ENCODE assay signal across 9 mouse cellular contexts in the genomic region with DNA sequence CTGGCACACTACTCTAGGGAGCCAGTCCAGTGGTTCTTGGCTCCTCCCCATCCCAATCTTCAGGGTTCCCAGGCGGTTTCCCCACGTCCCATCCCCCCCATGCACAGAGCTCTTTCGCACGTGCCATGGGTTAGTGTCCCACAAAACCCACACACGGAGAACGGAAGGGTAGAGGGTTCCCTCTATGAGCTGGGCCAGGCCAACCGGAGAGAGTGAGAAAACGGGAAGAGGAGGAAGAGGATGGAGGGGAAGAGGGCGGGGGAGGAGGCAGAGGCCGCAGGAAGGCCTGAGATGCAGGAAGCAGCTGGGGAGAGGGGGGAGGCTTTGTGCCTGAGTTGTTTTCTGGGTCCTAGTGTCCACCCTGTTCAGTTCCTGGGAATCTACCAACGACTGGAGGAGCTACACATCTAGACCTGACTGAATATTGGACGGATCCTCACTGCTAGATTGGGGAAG. TPM values are rescaled to one million over a fixed set of nuclear protein-coding genes. Genes with fewer than 3 reads are reported as not detected.
A peak's percentile ranks its signal among the peaks of the same experiment; 100 is the strongest.
DNase-seq lines count a peak whose midpoint lies in the region; ATAC-seq and TF ChIP-seq lines count a peak whose summit lies in the region.
"Had no signal": no experiment of that assay in that cellular context is flagged by ENCODE, and none has a peak within 500 bp of the region (broad histone marks: within the 10 kb centered on the region; RNA-seq: fewer than 3 reads in every experiment).

No protein-coding gene starts in this region.

- no peak for TF ChIP-seq CTCF in E14TG2a.4 (conservative IDR thresholded peaks at IDR 0.05; ENCODE audit: low read length)
- TF ChIP-seq CTCF in kidney, postnatal 0 days (IDR thresholded peaks at IDR 0.05; ENCODE audit: low read depth) = peak; percentile 18; the same call in 1 of the 2 replicates

- H3K9me3 ChIP-seq in E14TG2a.4 (ENCODE audit: low read length) = no peaks in the 10 kb centered on the region
- H3K9me3 ChIP-seq in heart, embryonic 14.5 days (ENCODE audit: control insufficient read depth, low read length) = no peaks in the 10 kb centered on the region
- no peaks in the 10 kb centered on the region for H3K9me3 ChIP-seq in kidney, postnatal 0 days (replicated peaks; ENCODE audit: low read length)
- H3K9me3 ChIP-seq in liver, embryonic 13.5 days (replicated peaks) = no peaks in the 10 kb centered on the region
- H3K9me3 ChIP-seq in stomach, embryonic 16.5 days (replicated peaks; ENCODE audit: control insufficient read depth, low read length) = no peaks in the 10 kb centered on the region

- peak overlapping the region; percentile 94 for H3K9ac ChIP-seq in heart, embryonic 14.5 days (ENCODE audit: low read length)
- H3K9ac ChIP-seq in kidney, postnatal 0 days (ENCODE audit: low read depth, low read length) = peak overlapping the region; percentile 90
- peak overlapping the region; percentile 98 for H3K9ac ChIP-seq in liver, embryonic 13.5 days
- peak overlapping the region; percentile 95 for H3K9ac ChIP-seq in stomach, embryonic 16.5 days (ENCODE audit: low read length)

- DNase-seq in kidney, postnatal 0 days (ENCODE audit: low spot score) = peak; percentile 97
- peak; percentile 78 for DNase-seq in liver, embryonic 13.5 days
- DNase-seq in natural killer cell, adult 2 months (ENCODE audit: low spot score in 2 of 2) = peak; percentile 46 to 61

- H3K27ac ChIP-seq in brown adipose tissue, adult 24 weeks (replicated peaks; ENCODE audit: low read depth, low read length) = peak overlapping the region; percentile 95
- H3K27ac ChIP-seq in heart, embryonic 14.5 days (replicated peaks in 1 of 2; ENCODE audit: control insufficient read depth in 1 of 2, insufficient read depth in 1 of 2, low read depth in 2 of 2, low read length in 2 of 2) = peak overlapping the region; percentile 93 to 95
- H3K27ac ChIP-seq in kidney, postnatal 0 days = peak overlapping the region; percentile 94
- H3K27ac ChIP-seq in liver, embryonic 13.5 days = peak overlapping the region; percentile 91
- peak overlapping the region; percentile 97 for H3K27ac ChIP-seq in stomach, embryonic 16.5 days (ENCODE audit: low read length)

- WGBS in heart, embryonic 14.5 days = under 1% methylated on average over 12 of the region's 12 CpGs
- 2% methylated on average over 12 of the region's 12 CpGs for WGBS in kidney, postnatal 0 days
- 0% methylated on average over 12 of the region's 12 CpGs for WGBS in liver, embryonic 13.5 days (ENCODE audit: insufficient replicate concordance)
- WGBS in stomach, embryonic 16.5 days = under 1% methylated on average over 12 of the region's 12 CpGs

- H3K4me3 ChIP-seq in E14TG2a.4 (replicated peaks; ENCODE audit: low read length) = peak overlapping the region; percentile 86
- H3K4me3 ChIP-seq in brown adipose tissue, adult 24 weeks (ENCODE audit: insufficient read depth, low read depth, low read length) = peak overlapping the region; percentile 74
- H3K4me3 ChIP-seq in heart, embryonic 14.5 days (ENCODE audit: control insufficient read depth in 1 of 2, insufficient read depth in 1 of 2, low read depth in 1 of 2, low read length in 2 of 2) = peak overlapping the region; percentile 59 to 81
- peak overlapping the region; percentile 45 for H3K4me3 ChIP-seq in kidney, postnatal 0 days (replicated peaks; ENCODE audit: low read depth, low read length)
- H3K4me3 ChIP-seq in liver, embryonic 13.5 days (replicated peaks) = peak overlapping the region; percentile 92
- H3K4me3 ChIP-seq in stomach, embryonic 16.5 days (replicated peaks; ENCODE audit: low read length) = peak overlapping the region; percentile 85

- H3K27me3 ChIP-seq in E14TG2a.4 (ENCODE audit: insufficient read depth, low read length) = peaks cover 27% of the 10 kb centered on the region
- H3K27me3 ChIP-seq in heart, embryonic 14.5 days (ENCODE audit: control insufficient read depth, insufficient read depth, low read length) = no peaks in the 10 kb centered on the region
- H3K27me3 ChIP-seq in kidney, postnatal 0 days (ENCODE audit: insufficient read depth, low read length) = no peaks in the 10 kb centered on the region
- no peaks in the 10 kb centered on the region for H3K27me3 ChIP-seq in liver, embryonic 13.5 days
- H3K27me3 ChIP-seq in stomach, embryonic 16.5 days (ENCODE audit: control insufficient read depth, insufficient read depth, low read length) = no peaks in the 10 kb centered on the region

- H3K36me3 ChIP-seq in E14TG2a.4 (ENCODE audit: insufficient read depth, low read length) = peaks cover 11% of the 10 kb centered on the region
- H3K36me3 ChIP-seq in heart, embryonic 14.5 days (ENCODE audit: control insufficient read depth, insufficient read depth, low read length) = peaks cover 7% of the 10 kb centered on the region; the same call in 1 of the 2 replicates
- no peaks in the 10 kb centered on the region for H3K36me3 ChIP-seq in kidney, postnatal 0 days (ENCODE audit: insufficient read depth, low read length)
- H3K36me3 ChIP-seq in liver, embryonic 13.5 days = no peaks in the 10 kb centered on the region
- no peaks in the 10 kb centered on the region for H3K36me3 ChIP-seq in stomach, embryonic 16.5 days (ENCODE audit: control insufficient read depth, insufficient read depth, low read length)

- peaks cover 78% of the 10 kb centered on the region for H3K4me1 ChIP-seq in E14TG2a.4 (replicated peaks; ENCODE audit: low read depth, low read length)
- peaks cover 19% of the 10 kb centered on the region for H3K4me1 ChIP-seq in brown adipose tissue, adult 24 weeks (ENCODE audit: control insufficient read depth, insufficient read depth, insufficient read length, low read length)
- peaks cover 40 to 59% of the 10 kb centered on the region in 2 experiments for H3K4me1 ChIP-seq in heart, embryonic 14.5 days (ENCODE audit: control insufficient read depth in 2 of 2, insufficient read depth in 2 of 2, low read length in 2 of 2)
- H3K4me1 ChIP-seq in kidney, postnatal 0 days (replicated peaks; ENCODE audit: insufficient read depth, low read length) = peaks cover 58% of the 10 kb centered on the region
- peaks cover 87% of the 10 kb centered on the region for H3K4me1 ChIP-seq in liver, embryonic 13.5 days (replicated peaks)
- peaks cover 53% of the 10 kb centered on the region for H3K4me1 ChIP-seq in stomach, embryonic 16.5 days (ENCODE audit: control insufficient read depth, insufficient read depth, low read length)

- peak; percentile 65 for ATAC-seq in erythroid progenitor cell, adult 5-6 weeks (replicated peaks; ENCODE audit: low FRiP score, poor library complexity, severe bottlenecking)
- peak; percentile 67 for ATAC-seq in heart, embryonic 14.5 days (ENCODE audit: insufficient number of reproducible peaks, insufficient read depth, low FRiP score, low read depth)
- ATAC-seq in kidney, postnatal 0 days (replicated peaks; ENCODE audit: low FRiP score, low read depth) = peak; percentile 50
- peak; percentile 42 for ATAC-seq in liver, embryonic 13.5 days (ENCODE audit: low read depth)
- peak; percentile 63 for ATAC-seq in stomach, embryonic 16.5 days (ENCODE audit: insufficient read depth, low FRiP score)

- peak overlapping the region; percentile 96 for H3K4me2 ChIP-seq in heart, embryonic 14.5 days (ENCODE audit: low read length)
- H3K4me2 ChIP-seq in kidney, postnatal 0 days (ENCODE audit: low read length) = peak overlapping the region; percentile 97
- peak overlapping the region; percentile 97 for H3K4me2 ChIP-seq in liver, embryonic 13.5 days
- peak overlapping the region; percentile 97 for H3K4me2 ChIP-seq in stomach, embryonic 16.5 days (ENCODE audit: low read depth, low read length)

RNA-seq across cellular contexts. Expression of a gene that starts 1.2 kb away (rescaled TPM):
- polyA plus RNA-seq in brown adipose tissue, adult 24 weeks (2012; ENCODE audit: insufficient read depth, insufficient read length, missing spikeins) = 70.8 and 83.5 TPM in 2 replicates
- 59.5 and 71.4 TPM in 2 replicates for total RNA-seq in erythroid progenitor cell, adult 5-6 weeks (2015; ENCODE audit: low replicate concordance)
- total RNA-seq in erythroid progenitor cell, adult 5-6 weeks (2017; ENCODE audit: low replicate concordance) = 98.2 and 125 TPM in 2 replicates
- polyA plus RNA-seq in heart, embryonic 14.5 days (2014; fragmentation: Nextera tagmentation; extraction: Ambion mirVana) = 8.1 and 8.6 TPM in 2 replicates
- polyA plus RNA-seq in kidney, postnatal 0 days (2015; fragmentation: Nextera tagmentation; extraction: Ambion mirVana) = 10.3 and 10.6 TPM in 2 replicates
- 10.0 and 10.6 TPM in 2 replicates for polyA plus RNA-seq in liver, embryonic 13.5 days (2015; fragmentation: Nextera tagmentation; extraction: Ambion mirVana)
- polyA plus RNA-seq in stomach, embryonic 16.5 days (2015; fragmentation: Nextera tagmentation; extraction: Ambion mirVana) = 6.6 and 8.0 TPM in 2 replicates

RNA-seq across cellular contexts. Expression of a gene that starts 13.5 kb away (rescaled TPM):
- 6.5 and 6.9 TPM in 2 replicates for polyA plus RNA-seq in brown adipose tissue, adult 24 weeks (2012; ENCODE audit: insufficient read depth, insufficient read length, missing spikeins)
- not detected in 2 replicates for total RNA-seq in erythroid progenitor cell, adult 5-6 weeks (2015; ENCODE audit: low replicate concordance)
- total RNA-seq in erythroid progenitor cell, adult 5-6 weeks (2017; ENCODE audit: low replicate concordance) = not detected in 2 replicates
- 34.6 and 36.7 TPM in 2 replicates for polyA plus RNA-seq in heart, embryonic 14.5 days (2014; fragmentation: Nextera tagmentation; extraction: Ambion mirVana)
- polyA plus RNA-seq in kidney, postnatal 0 days (2015; fragmentation: Nextera tagmentation; extraction: Ambion mirVana) = 0.28 and 0.52 TPM in 2 replicates
- 0.21 and 0.28 TPM in 2 replicates for polyA plus RNA-seq in liver, embryonic 13.5 days (2015; fragmentation: Nextera tagmentation; extraction: Ambion mirVana)
- polyA plus RNA-seq in stomach, embryonic 16.5 days (2015; fragmentation: Nextera tagmentation; extraction: Ambion mirVana) = 0.41 and 3.2 TPM in 2 replicates

RNA-seq across cellular contexts. Expression of a gene that starts 20.1 kb away (rescaled TPM):
- 0.59 and 0.67 TPM in 2 replicates for polyA plus RNA-seq in brown adipose tissue, adult 24 weeks (2012; ENCODE audit: insufficient read depth, insufficient read length, missing spikeins)
- total RNA-seq in erythroid progenitor cell, adult 5-6 weeks (2015; ENCODE audit: low replicate concordance) = 103 TPM in 2 replicates
- 98.7 and 99.2 TPM in 2 replicates for total RNA-seq in erythroid progenitor cell, adult 5-6 weeks (2017; ENCODE audit: low replicate concordance)
- 8.5 and 10.1 TPM in 2 replicates for polyA plus RNA-seq in heart, embryonic 14.5 days (2014; fragmentation: Nextera tagmentation; extraction: Ambion mirVana)
- 13.1 and 14.5 TPM in 2 replicates for polyA plus RNA-seq in kidney, postnatal 0 days (2015; fragmentation: Nextera tagmentation; extraction: Ambion mirVana)
- polyA plus RNA-seq in liver, embryonic 13.5 days (2015; fragmentation: Nextera tagmentation; extraction: Ambion mirVana) = 35.4 and 36.3 TPM in 2 replicates
- polyA plus RNA-seq in stomach, embryonic 16.5 days (2015; fragmentation: Nextera tagmentation; extraction: Ambion mirVana) = 14.7 and 15.9 TPM in 2 replicates

RNA-seq across cellular contexts. Expression of a gene that starts 22.2 kb away (rescaled TPM):
- polyA plus RNA-seq in brown adipose tissue, adult 24 weeks (2012; ENCODE audit: insufficient read depth, insufficient read length, missing spikeins) = not detected in 2 replicates
- total RNA-seq in erythroid progenitor cell, adult 5-6 weeks (2015; ENCODE audit: low replicate concordance) = not detected in 2 replicates
- total RNA-seq in erythroid progenitor cell, adult 5-6 weeks (2017; ENCODE audit: low replicate concordance) = not detected in 2 replicates
- polyA plus RNA-seq in heart, embryonic 14.5 days (2014; fragmentation: Nextera tagmentation; extraction: Ambion mirVana) = 0.24 TPM in 2 replicates
- polyA plus RNA-seq in kidney, postnatal 0 days (2015; fragmentation: Nextera tagmentation; extraction: Ambion mirVana) = not detected in 2 replicates
- polyA plus RNA-seq in liver, embryonic 13.5 days (2015; fragmentation: Nextera tagmentation; extraction: Ambion mirVana) = not detected in 2 replicates
- polyA plus RNA-seq in stomach, embryonic 16.5 days (2015; fragmentation: Nextera tagmentation; extraction: Ambion mirVana) = not detected in 2 replicates
- total RNA-seq: layer of hippocampus, postnatal 25 days had no signal

RNA-seq across cellular contexts. Expression of a gene that starts 51.6 kb away (rescaled TPM):
- 224 and 274 TPM in 2 replicates for polyA plus RNA-seq in brown adipose tissue, adult 24 weeks (2012; ENCODE audit: insufficient read depth, insufficient read length, missing spikeins)
- total RNA-seq in erythroid progenitor cell, adult 5-6 weeks (2015; ENCODE audit: low replicate concordance) = 8.3 and 8.4 TPM in 2 replicates
- 2.3 and 3.2 TPM in 2 replicates for total RNA-seq in erythroid progenitor cell, adult 5-6 weeks (2017; ENCODE audit: low replicate concordance)
- 112 and 113 TPM in 2 replicates for polyA plus RNA-seq in heart, embryonic 14.5 days (2014; fragmentation: Nextera tagmentation; extraction: Ambion mirVana)
- polyA plus RNA-seq in kidney, postnatal 0 days (2015; fragmentation: Nextera tagmentation; extraction: Ambion mirVana) = 94.5 and 94.7 TPM in 2 replicates
- 5.8 and 8.6 TPM in 2 replicates for polyA plus RNA-seq in liver, embryonic 13.5 days (2015; fragmentation: Nextera tagmentation; extraction: Ambion mirVana)
- polyA plus RNA-seq in stomach, embryonic 16.5 days (2015; fragmentation: Nextera tagmentation; extraction: Ambion mirVana) = 37.9 and 39.3 TPM in 2 replicates

Comparison
In these comparisons a context has a peak if more than half of its experiments do, and no peak if none do; other contexts are left out.
1. Peak in every context shown above with its lines: DNase-seq, ATAC-seq, H3K4me3 ChIP-seq and H3K27ac ChIP-seq.